Mouse (Mus musculus): Measurements from ENCODE around the gene Slc29a1. TPM values are rescaled to one million over a fixed set of nuclear protein-coding genes. Genes with fewer than 3 reads are reported as not detected.

Gene Slc29a1
- total RNA-seq, 2 experiments from 2014 or later, result 21.7 to 28.0 TPM

- no peak for DNase-seq (ENCODE audit: low spot score in 2 of 2)
These were observed 13.5 kb upstream of the Slc29a1 start for GRCm38 (mm10) chr17:45612921-45613320.

- DNase-seq (ENCODE audit: low spot score in 2 of 2), result no peak
These were observed 12.6 kb upstream of the Slc29a1 start for GRCm38 (mm10) chr17:45612008-45612407.

GRCm38 (mm10) chr17:45610144-45610866 lies 10.9 kb upstream of the Slc29a1 start:
- DNase-seq (ENCODE audit: low spot score in 2 of 2), result no peak

- DNase-seq (ENCODE audit: low spot score in 2 of 2), result no peak
These were observed 9.0 kb upstream of the Slc29a1 start for GRCm38 (mm10) chr17:45608396-45608795.

- no peak for DNase-seq (ENCODE audit: low spot score in 2 of 2)
These were observed 7.8 kb upstream of the Slc29a1 start for GRCm38 (mm10) chr17:45606992-45607879.

- no peak for DNase-seq (ENCODE audit: low spot score in 2 of 2)
These were observed 3.6 kb upstream of the Slc29a1 start for GRCm38 (mm10) chr17:45602984-45603383.

GRCm38 (mm10) chr17:45601877-45602304 lies 2.5 kb upstream of the Slc29a1 start, which contains the start of gene Mymx:
Mymx (minus strand) TSS chr17:45602102.
- DNase-seq (ENCODE audit: low spot score in 2 of 2), result no peak

- no peak for DNase-seq (ENCODE audit: low spot score in 2 of 2)
These were observed 1.9 kb upstream of the Slc29a1 start for GRCm38 (mm10) chr17:45601325-45601724.

- DNase-seq (ENCODE audit: low spot score in 2 of 2), result no peak
These were observed 861 bp upstream of the Slc29a1 start for GRCm38 (mm10) chr17:45600267-45600666.

- DNase-seq (ENCODE audit: low spot score in 2 of 2), result no peak
These were observed 515 bp downstream of the Slc29a1 start for GRCm38 (mm10) chr17:45598891-45599290.

- no peak for DNase-seq (ENCODE audit: low spot score in 2 of 2)
These were observed 1.0 kb downstream of the Slc29a1 start for GRCm38 (mm10) chr17:45598376-45598775.

- DNase-seq (ENCODE audit: low spot score in 2 of 2), result no peak
These were observed 1.6 kb downstream of the Slc29a1 start for GRCm38 (mm10) chr17:45597787-45598186.

GRCm38 (mm10) chr17:45596631-45597396 lies 2.6 kb downstream of the Slc29a1 start:
- DNase-seq (ENCODE audit: low spot score in 2 of 2), result peak; percentile 53 to 69

GRCm38 (mm10) chr17:45595736-45596390 lies 3.5 kb downstream of the Slc29a1 start:
- DNase-seq (ENCODE audit: low spot score in 2 of 2), result no peak

GRCm38 (mm10) chr17:45594881-45595735 lies 4.3 kb downstream of the Slc29a1 start:
- peak in 1 of 2 experiments; percentile 44 for DNase-seq (ENCODE audit: low spot score in 2 of 2)

GRCm38 (mm10) chr17:45594195-45594594 lies 5.2 kb downstream of the Slc29a1 start:
- no peak for DNase-seq (ENCODE audit: low spot score in 2 of 2)

GRCm38 (mm10) chr17:45593479-45593878 lies 5.9 kb downstream of the Slc29a1 start:
- DNase-seq (ENCODE audit: low spot score in 2 of 2), result no peak

- no peak for DNase-seq (ENCODE audit: low spot score in 2 of 2)
These were observed 6.6 kb downstream of the Slc29a1 start for GRCm38 (mm10) chr17:45592606-45593431.
